Mouse (Mus musculus): ENCODE measurements around the gene Polr3e.
"Not testable (repeated sequence)": the region's sequence is repeated elsewhere in the genome, so short reads cannot be mapped to it uniquely, and the experiment has no call there.

DNA sequence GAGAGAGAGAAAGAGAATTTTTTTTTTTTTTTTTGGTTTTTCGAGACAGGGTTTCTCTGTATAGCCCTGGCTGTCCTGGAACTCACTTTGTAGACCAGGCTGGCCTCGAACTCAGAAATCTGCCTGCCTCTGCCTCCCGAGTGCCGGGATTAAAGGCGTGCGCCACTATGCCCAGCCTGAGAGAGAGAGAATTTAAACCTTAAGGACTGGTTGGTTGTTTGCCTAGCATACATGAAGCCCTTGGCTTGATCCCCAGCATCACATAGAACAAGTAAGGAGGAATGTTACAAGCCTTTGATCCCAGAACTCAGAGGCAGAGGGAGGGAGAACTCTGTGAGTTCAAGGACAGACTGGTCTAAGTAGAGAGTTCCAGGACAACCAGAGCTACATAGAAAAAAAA, 6.3 kb upstream of the Polr3e start:
- TF ChIP-seq CTCF (IDR thresholded peaks at IDR 0.05; ENCODE audit: extremely low read depth, insufficient read length, insufficient replicate concordance, low read depth, low read length); POLR2A (IDR thresholded peaks at IDR 0.05; ENCODE audit: low read depth, low read length): not testable (repeated sequence)

Data from small intestine, adult 2 months (tissue).